Mouse (Mus musculus) neural tube, embryonic 15.5 days (tissue): ENCODE results near the gene Ube2d2b. TPM values are rescaled to one million over a fixed set of nuclear protein-coding genes. Genes with fewer than 3 reads are reported as not detected.

Experiments used
- ATAC-seq: fragments of 200-750 bp; cut with Nextera tagmentation; 2 replicates; pipeline ENCODE4 v1.8.0; 2017; ENCODE audit warnings: mild to moderate bottlenecking, moderate TSS enrichment, moderate library complexity; ENCODE audit not compliant: low FRiP score
- H3K27ac ChIP-seq: fragments of 300-500 bp; sonication (generic); replicated peaks from 2 replicates; pipeline ENCODE4 v1.5.1; 2015; ENCODE audit warnings: mild to moderate bottlenecking, inconsistent platforms
- H3K27me3 ChIP-seq: fragments of 300-500 bp; sonication (generic); replicated peaks from 2 replicates; pipeline ENCODE4 v1.6.1; 2015; ENCODE audit warnings: inconsistent platforms
- H3K36me3 ChIP-seq: fragments of 300-500 bp; sonication (generic); 2 replicates; pipeline ENCODE4 v1.6.1; 2015; ENCODE audit warnings: inconsistent platforms
- H3K4me1 ChIP-seq: fragments of 300-500 bp; sonication (generic); 2 replicates; pipeline ENCODE4 v1.6.1; 2015; ENCODE audit warnings: inconsistent platforms
- H3K4me2 ChIP-seq: fragments of 300-500 bp; sonication (generic); 2 replicates; pipeline ENCODE4 v1.6.1; 2015; ENCODE audit warnings: inconsistent platforms, mild to moderate bottlenecking, moderate library complexity
- H3K4me3 ChIP-seq: fragments of 300-500 bp; sonication (generic); replicated peaks from 2 replicates; pipeline ENCODE4 v1.5.1; 2015; ENCODE audit warnings: mild to moderate bottlenecking, inconsistent platforms
- H3K9ac ChIP-seq: fragments of 300-500 bp; sonication (generic); replicated peaks from 2 replicates; pipeline ENCODE4 v1.6.1; 2015; ENCODE audit warnings: mild to moderate bottlenecking, inconsistent platforms
- H3K9me3 ChIP-seq: fragments of 300-500 bp; sonication (generic); replicated peaks from 2 replicates; pipeline ENCODE4 v1.6.1; 2016; ENCODE audit warnings: inconsistent platforms
- WGBS: fragments of 180-500 bp; shearing (Covaris S2); methylation state at CpG from one replicate; pipeline ENCODE4 v1.1.7; 2015; ENCODE audit warnings: mixed read lengths; 5-methylcytosine and 5-hydroxymethylcytosine counted together
- polyA plus RNA-seq: library from polyadenylated mRNA; unstranded; fragments of >200 nt; fragmentation: Nextera tagmentation; extraction: Ambion mirVana; gene quantifications from 2 replicates; pipeline ENCODE4 v1.2.1, GENCODE M21; 2015

Gene Ube2d2b
- polyA plus RNA-seq, 1 experiment from 2014 or later, result 0.12 TPM

DNA sequence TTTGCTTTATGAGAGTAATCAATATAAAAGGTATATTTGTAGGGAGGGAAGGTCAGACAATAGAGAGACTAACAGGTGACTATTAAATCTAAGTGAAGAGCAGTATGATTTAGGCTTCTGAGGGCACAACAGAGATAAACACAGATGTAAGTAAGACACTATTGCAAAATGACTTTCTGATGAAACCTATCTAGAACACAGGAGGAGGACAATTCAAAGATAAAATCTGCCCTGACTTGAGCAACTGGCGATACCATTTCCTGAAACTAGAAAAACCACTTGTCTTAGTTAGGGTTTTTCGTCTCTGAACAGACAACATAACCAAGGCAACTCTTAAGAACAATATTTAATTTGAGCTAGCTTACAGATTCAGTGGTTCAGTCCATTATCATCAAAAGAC lies 25.6 kb downstream of the Ube2d2b start:
- Histone ChIP-seq H3K36me3 (no peaks in the 10 kb centered on the region; the same call in 1 of the 2 replicates), H3K4me3 (no peak overlapping the region), H3K4me1 (peaks cover 4% of the 10 kb centered on the region; the same call in 1 of the 2 replicates), H3K27me3 (no peaks in the 10 kb centered on the region), H3K9ac (no peak overlapping the region), H3K27ac (no peak overlapping the region), H3K9me3 (no peaks in the 10 kb centered on the region), H3K4me2 (no peak overlapping the region)
- no peak for ATAC-seq
- WGBS, result 88% methylated on average over 2 of the region's 2 CpGs

GRCm38 (mm10) chr5:107858963-107859362 lies 29.1 kb downstream of the Ube2d2b start:
- no peak overlapping the region for H3K4me2 ChIP-seq
- no peaks in the 10 kb centered on the region for H3K36me3 ChIP-seq
- H3K27me3 ChIP-seq, result no peaks in the 10 kb centered on the region
- H3K27ac ChIP-seq, result no peak overlapping the region
- H3K9ac ChIP-seq, result no peak overlapping the region
- WGBS, result 60% methylated on average over 2 of the region's 2 CpGs
- no peak for ATAC-seq
- H3K4me1 ChIP-seq, result peaks cover 4% of the 10 kb centered on the region; the same call in 1 of the 2 replicates
- H3K4me3 ChIP-seq, result no peak overlapping the region
- H3K9me3 ChIP-seq, result no peaks in the 10 kb centered on the region

GRCm38 (mm10) chr5:107863971-107864370 lies 34.1 kb downstream of the Ube2d2b start:
- 88% methylated on average over 3 of the region's 3 CpGs for WGBS
- no peak overlapping the region for H3K27ac ChIP-seq
- ATAC-seq, result no peak
- H3K9ac ChIP-seq, result no peak overlapping the region
- no peaks in the 10 kb centered on the region for H3K36me3 ChIP-seq
- no peak overlapping the region for H3K4me3 ChIP-seq
- H3K4me1 ChIP-seq, result peaks cover 17% of the 10 kb centered on the region
- no peak overlapping the region for H3K4me2 ChIP-seq
- H3K27me3 ChIP-seq, result no peaks in the 10 kb centered on the region
- H3K9me3 ChIP-seq, result no peaks in the 10 kb centered on the region

DNA sequence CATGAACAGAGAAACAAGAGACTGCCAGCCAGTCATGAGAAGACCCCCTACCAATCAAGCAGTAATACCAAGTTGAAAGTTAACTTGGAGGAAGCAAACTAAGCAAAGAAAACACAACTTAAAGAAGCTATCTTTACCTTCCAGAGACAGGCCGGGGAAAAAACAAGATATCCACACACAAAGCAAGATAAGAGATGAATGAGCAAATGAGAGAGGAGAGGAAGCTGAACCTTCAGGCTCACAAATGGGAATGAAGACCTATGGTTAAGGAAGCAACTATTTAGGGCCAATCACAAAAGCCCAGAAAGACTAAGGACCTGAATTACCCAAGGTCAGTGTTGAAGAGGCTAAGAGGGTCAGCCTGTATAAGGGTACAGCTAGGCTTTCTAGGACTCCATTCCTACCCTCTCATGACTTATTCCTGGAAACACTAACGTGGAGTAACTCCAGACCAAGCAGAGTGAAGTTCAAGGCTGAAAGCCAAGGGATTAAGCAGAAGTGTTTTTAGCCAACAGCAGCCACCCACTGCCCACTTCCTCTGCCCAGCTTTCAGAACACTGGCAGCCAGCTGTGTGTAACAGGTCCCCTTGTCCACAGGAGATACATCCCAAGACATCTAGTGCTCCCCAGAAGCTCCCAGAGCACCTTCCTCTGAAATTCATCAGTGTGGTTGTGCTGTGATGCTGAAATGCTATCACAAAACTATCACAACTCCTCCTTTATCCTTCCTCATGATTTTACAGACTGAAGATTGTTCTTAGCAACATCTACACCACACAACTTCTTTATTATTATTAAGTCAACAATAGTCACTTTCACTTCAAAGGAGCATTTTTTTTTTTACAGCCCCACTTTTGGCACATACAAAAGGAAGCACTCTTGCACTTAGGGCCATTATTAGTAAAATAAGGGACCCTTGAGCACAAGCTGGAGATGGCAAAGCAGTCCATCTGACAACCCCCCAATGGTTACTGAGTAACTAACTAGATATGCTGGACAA lies 36.5 kb downstream of the Ube2d2b start:
- no peaks in the 10 kb centered on the region for H3K9me3 ChIP-seq
- H3K4me2 ChIP-seq, result peak overlapping the region; percentile 15; the same call in 1 of the 2 replicates
- peaks cover 15% of the 10 kb centered on the region for H3K4me1 ChIP-seq
- H3K27ac ChIP-seq, result no peak overlapping the region
- H3K36me3 ChIP-seq, result no peaks in the 10 kb centered on the region
- no peaks in the 10 kb centered on the region for H3K27me3 ChIP-seq
- ATAC-seq, result no peak
- no peak overlapping the region for H3K4me3 ChIP-seq
- no peak overlapping the region for H3K9ac ChIP-seq
- WGBS, result 65% methylated on average over 2 of the region's 2 CpGs

- H3K27me3 ChIP-seq, result no peaks in the 10 kb centered on the region
- peak overlapping the region; percentile 92 for H3K4me3 ChIP-seq
- no peaks in the 10 kb centered on the region for H3K9me3 ChIP-seq
- H3K4me1 ChIP-seq, result peaks cover 14% of the 10 kb centered on the region
- peak; percentile 77 for ATAC-seq
- peak overlapping the region; percentile 59 for H3K4me2 ChIP-seq
- peak overlapping the region; percentile 93 for H3K27ac ChIP-seq
- WGBS, result under 1% methylated on average over 58 of the region's 82 CpGs
- peak overlapping the region; percentile 76 for H3K9ac ChIP-seq
- H3K36me3 ChIP-seq, result no peaks in the 10 kb centered on the region
Observed at GRCm38 (mm10) chr5:107867970-107868904, 38.3 kb downstream of the Ube2d2b start.

DNA sequence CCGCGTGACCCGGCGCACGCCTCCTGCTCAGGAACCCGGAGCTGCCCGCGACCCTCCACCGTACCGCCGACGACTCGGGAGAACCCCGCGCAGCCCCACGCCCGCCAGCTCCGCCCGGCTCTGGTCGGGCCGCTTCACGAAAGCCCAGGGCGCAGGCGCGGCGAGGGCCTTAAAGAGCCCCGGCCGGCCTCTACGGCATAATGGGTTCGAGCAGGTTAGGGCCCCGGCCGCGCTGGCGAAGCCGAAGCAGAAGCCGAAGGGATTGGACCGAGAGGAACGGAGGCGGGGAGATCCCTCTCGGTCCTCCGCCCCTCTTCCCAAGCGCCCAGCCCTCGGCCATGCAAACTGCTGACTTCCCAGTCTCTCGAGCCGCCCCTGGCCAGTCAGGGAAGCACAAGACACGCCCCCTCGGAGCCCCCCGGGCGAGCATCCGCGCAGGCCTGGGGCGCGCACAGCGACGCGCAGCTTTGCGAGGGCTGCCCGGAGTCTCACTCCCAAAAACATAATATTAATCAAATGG lies 39.1 kb downstream of the Ube2d2b start:
- Histone ChIP-seq H3K4me2 (peak overlapping the region; percentile 59), H3K4me1 (peaks cover 14% of the 10 kb centered on the region), H3K9ac (peak overlapping the region; percentile 76), H3K27me3 (no peaks in the 10 kb centered on the region), H3K27ac (peak overlapping the region; percentile 93), H3K9me3 (no peaks in the 10 kb centered on the region), H3K36me3 (no peaks in the 10 kb centered on the region), H3K4me3 (peak overlapping the region; percentile 92)
- WGBS, result under 1% methylated on average over 56 of the region's 58 CpGs
- peak; percentile 98 for ATAC-seq

GRCm38 (mm10) chr5:107869701-107870100 lies 39.8 kb downstream of the Ube2d2b start:
- H3K4me2 ChIP-seq, result no peak overlapping the region
- no peak for ATAC-seq
- whole genome bisulfite sequencing, result 67% methylated on average over 2 of the region's 2 CpGs
- H3K4me1 ChIP-seq, result peaks cover 14% of the 10 kb centered on the region
- H3K4me3 ChIP-seq, result no peak overlapping the region
- no peak overlapping the region for H3K27ac ChIP-seq
- H3K36me3 ChIP-seq, result no peaks in the 10 kb centered on the region
- H3K9ac ChIP-seq, result no peak overlapping the region
- H3K9me3 ChIP-seq, result no peaks in the 10 kb centered on the region
- no peaks in the 10 kb centered on the region for H3K27me3 ChIP-seq

GRCm38 (mm10) chr5:107873330-107873729 lies 43.4 kb downstream of the Ube2d2b start:
- H3K27me3 ChIP-seq, result no peaks in the 10 kb centered on the region

GRCm38 (mm10) chr5:107873886-107874302 lies 44.0 kb downstream of the Ube2d2b start:
- Histone ChIP-seq H3K27ac (no peak overlapping the region), H3K4me1 (no peaks in the 10 kb centered on the region), H3K27me3 (no peaks in the 10 kb centered on the region), H3K9ac (no peak overlapping the region), H3K36me3 (no peaks in the 10 kb centered on the region), H3K4me3 (no peak overlapping the region), H3K9me3 (no peaks in the 10 kb centered on the region), H3K4me2 (no peak overlapping the region)
- 58% methylated on average over 7 of the region's 7 CpGs for WGBS
- no peak for ATAC-seq

More at GRCm38 (mm10) chr5:107873330-107873729, 43.4 kb downstream of the Ube2d2b start:
- H3K4me3 ChIP-seq, result no peak overlapping the region
- H3K9me3 ChIP-seq, result no peaks in the 10 kb centered on the region
- no peak overlapping the region for H3K27ac ChIP-seq
- no peak for ATAC-seq
- H3K9ac ChIP-seq, result no peak overlapping the region
- no peaks in the 10 kb centered on the region for H3K4me1 ChIP-seq
- 85% methylated on average over 6 of the region's 6 CpGs for WGBS
- no peak overlapping the region for H3K4me2 ChIP-seq
- H3K36me3 ChIP-seq, result no peaks in the 10 kb centered on the region

GRCm38 (mm10) chr5:107874561-107875260 lies 44.8 kb downstream of the Ube2d2b start, which contains the start of gene Evi5:
Gene Evi5, minus strand, starts transcription at chr5:107875107.
- Histone ChIP-seq H3K27ac (no peak within 1 kb of the TSS), H3K4me3 (no peak within 1 kb of the TSS), H3K36me3 (no peaks in the 10 kb centered on the region), H3K4me2 (no peak within 1 kb of the TSS), H3K4me1 (no peaks in the 10 kb centered on the region), H3K27me3 (no peaks in the 10 kb centered on the region), H3K9me3 (no peaks in the 10 kb centered on the region), H3K9ac (no peak within 1 kb of the TSS)
- ATAC-seq, result no peak
- WGBS, result 41% methylated on average over 4 of the region's 4 CpGs

- no peaks in the 10 kb centered on the region for H3K27me3 ChIP-seq
- H3K4me2 ChIP-seq, result no peak overlapping the region
- H3K4me3 ChIP-seq, result no peak overlapping the region
- H3K9ac ChIP-seq, result no peak overlapping the region
- no peak overlapping the region for H3K27ac ChIP-seq
- no peak for ATAC-seq
- H3K4me1 ChIP-seq, result no peaks in the 10 kb centered on the region
- H3K36me3 ChIP-seq, result no peaks in the 10 kb centered on the region
- no peaks in the 10 kb centered on the region for H3K9me3 ChIP-seq
Observed at GRCm38 (mm10) chr5:107875261-107875611, 45.3 kb downstream of the Ube2d2b start.
